Mouse (Mus musculus) cortical plate, adult 2 months (tissue): ENCODE results near the gene Cdh23.

Source experiments
- CTCF ChIP-seq: fragments of 200-500 bp; IDR thresholded peaks from 2 replicates; pipeline ENCODE4 v1.5.1; 2011; ENCODE audit warnings: mild to moderate bottlenecking, control low read depth, low read length; ENCODE audit not compliant: insufficient read depth; ENCODE audit errors: extremely low read depth
- POLR2A ChIP-seq: fragments of 200-500 bp; IDR thresholded peaks from 2 replicates; pipeline ENCODE4 v1.6.1; 2011; ENCODE audit warnings: mild to moderate bottlenecking, low read length, control low read depth; ENCODE audit not compliant: insufficient read depth; ENCODE audit errors: extremely low read depth

- TF ChIP-seq CTCF = no peak
- no peak for TF ChIP-seq POLR2A
Observed at GRCm38 (mm10) chr10:60606661-60607060, 89.6 kb downstream of the Cdh23 start.
